Mouse (Mus musculus) liver, adult 2 months (tissue): Measurements from ENCODE around the gene Asxl1. TPM values are rescaled to one million over a fixed set of nuclear protein-coding genes. Genes with fewer than 3 reads are reported as not detected.

Source experiments
- DNase-seq: peaks from one replicate; pipeline ENCODE4 v3.0.0-alpha.2; 2011; ENCODE audit warnings: low read depth, low spot score; ENCODE audit errors: extremely low read depth
- H3K27ac ChIP-seq: fragments of 200-500 bp; replicated peaks from 2 replicates; pipeline ENCODE4 v1.5.1; 2012; ENCODE audit warnings: low read depth, mild to moderate bottlenecking, control low read depth, inconsistent platforms, low read length; ENCODE audit not compliant: insufficient read depth
- H3K27me3 ChIP-seq: fragments of 200-500 bp; 2 replicates; pipeline ENCODE4 v1.6.1; 2012; ENCODE audit warnings: mild to moderate bottlenecking, moderate library complexity, low read length, inconsistent platforms; ENCODE audit not compliant: control insufficient read depth, insufficient read depth
- H3K36me3 ChIP-seq: fragments of 200-500 bp; 2 replicates; pipeline ENCODE4 v1.6.1; 2012; ENCODE audit warnings: low read length, inconsistent platforms; ENCODE audit not compliant: control insufficient read depth, insufficient read depth
- H3K4me1 ChIP-seq: fragments of 200-500 bp; 2 replicates; pipeline ENCODE4 v1.6.1; 2011; ENCODE audit warnings: low read length; ENCODE audit not compliant: control insufficient read depth, insufficient read depth
- H3K4me3 ChIP-seq: fragments of 200-500 bp; 2 replicates; pipeline ENCODE4 v1.5.1; 2011; ENCODE audit warnings: low read depth, mild to moderate bottlenecking, control low read depth, low read length, moderate library complexity; ENCODE audit not compliant: insufficient read depth
- H3K79me2 ChIP-seq: fragments of 200-500 bp; 2 replicates; pipeline ENCODE4 v1.6.1; 2012; ENCODE audit warnings: inconsistent platforms, mild to moderate bottlenecking, low read length, moderate library complexity; ENCODE audit not compliant: control insufficient read depth, insufficient read depth
- H3K9ac ChIP-seq: fragments of 200-500 bp; 2 replicates; pipeline ENCODE4 v1.6.1; 2012; ENCODE audit warnings: low read depth, mild to moderate bottlenecking, control low read depth, inconsistent platforms, low read length
- CTCF ChIP-seq: fragments of 200-500 bp; IDR thresholded peaks from 2 replicates; pipeline ENCODE4 v1.5.1; 2011; ENCODE audit warnings: low read depth, low read length, control low read depth
- POLR2A ChIP-seq: fragments of 200-500 bp; IDR thresholded peaks from 2 replicates; pipeline ENCODE4 v1.6.1; 2011; ENCODE audit warnings: low read length, control low read depth; ENCODE audit not compliant: insufficient read depth; ENCODE audit errors: extremely low read depth
- WGBS: fragments of 180-500 bp; shearing (Covaris S2); methylation state at CpG from one replicate; pipeline ENCODE4 v1.1.7; 2018; 5-methylcytosine and 5-hydroxymethylcytosine counted together
- polyA plus RNA-seq: library from polyadenylated mRNA; depleted of rRNA; stranded (reverse); fragments of >200 nt; gene quantifications from 2 replicates; pipeline ENCODE4 v1.2.3, GENCODE M21; 2012
- total RNA-seq: library from RNA; depleted of rRNA; stranded (reverse); fragments of >200 nt; gene quantifications from 2 replicates; pipeline ENCODE4 v1.2.3, GENCODE M21; 2014

Gene Asxl1
- total and polyA plus RNA-seq, 2 experiments = 4.7 to 6.2 TPM

DNA sequence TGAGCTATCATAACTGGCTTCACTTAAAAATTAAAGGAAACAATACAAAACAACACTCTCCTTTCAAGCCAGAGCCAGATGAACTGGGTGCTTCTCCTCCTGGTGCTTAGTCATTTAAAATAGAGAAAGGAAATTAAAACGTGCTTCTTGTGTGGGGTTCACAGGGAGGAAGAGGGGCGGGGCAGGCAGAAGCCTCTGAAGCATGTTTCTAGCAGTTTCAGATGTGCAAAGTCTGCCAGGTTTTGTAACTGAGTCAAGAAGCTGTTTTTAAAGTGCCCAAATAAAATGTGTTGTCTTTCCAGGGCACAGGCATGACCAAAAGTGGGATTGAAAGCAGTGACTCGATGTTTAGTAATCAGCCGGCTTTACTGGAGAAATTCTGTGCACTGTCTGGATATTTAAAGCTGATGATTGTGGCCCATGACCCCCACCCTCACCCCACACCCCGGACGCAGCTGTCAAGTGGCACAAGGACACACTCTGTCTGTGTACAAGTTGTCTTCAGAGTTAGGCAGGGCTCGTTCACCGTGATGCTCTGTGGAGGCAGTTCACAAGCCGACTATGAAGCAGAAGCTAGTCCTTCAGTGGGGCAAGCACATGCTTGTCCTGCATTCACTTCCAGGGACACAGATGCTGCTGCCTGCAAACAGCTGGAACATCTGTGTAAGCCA is 19.8 kb upstream of the Asxl1 start:
- 82% methylated on average over 9 of the region's 9 CpGs for WGBS
- DNase-seq = no peak
- H3K36me3 ChIP-seq = peaks cover 19% of the 10 kb centered on the region; the same call in 1 of the 2 replicates
- H3K27ac ChIP-seq = no peak overlapping the region
- H3K4me1 ChIP-seq = no peaks in the 10 kb centered on the region
- TF ChIP-seq POLR2A (no peak), CTCF (no peak)
- no peaks in the 10 kb centered on the region for H3K79me2 ChIP-seq
- no peak overlapping the region for H3K9ac ChIP-seq
- H3K4me3 ChIP-seq = no peak overlapping the region
- H3K27me3 ChIP-seq = no peaks in the 10 kb centered on the region

DNA sequence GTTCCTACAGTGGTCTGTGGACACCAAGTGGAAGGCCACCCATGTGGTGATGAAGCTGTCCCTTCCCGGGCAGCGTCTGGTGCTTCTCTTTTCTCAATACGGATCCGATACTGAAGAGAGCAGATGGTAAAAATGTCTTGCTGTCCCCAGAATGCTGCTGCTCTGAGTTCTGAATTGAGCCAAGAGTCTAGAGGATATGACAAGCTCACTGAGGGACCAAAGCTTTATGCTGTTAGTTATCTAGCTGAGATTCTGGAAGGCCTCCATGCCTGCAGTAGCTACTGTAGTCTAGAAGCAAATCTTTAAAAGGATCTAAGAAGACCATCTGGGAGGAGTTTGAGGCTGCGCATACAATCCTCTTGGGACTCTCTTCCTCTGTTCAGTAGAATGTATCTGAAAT is 13.4 kb upstream of the Asxl1 start:
- 99% methylated on average over 5 of the region's 5 CpGs for WGBS
- Histone ChIP-seq H3K27ac (no peak overlapping the region), H3K79me2 (no peaks in the 10 kb centered on the region), H3K4me1 (no peaks in the 10 kb centered on the region), H3K9ac (no peak overlapping the region), H3K36me3 (no peaks in the 10 kb centered on the region; the same call in 1 of the 2 replicates), H3K4me3 (no peak overlapping the region), H3K27me3 (no peaks in the 10 kb centered on the region)
- TF ChIP-seq POLR2A = no peak
- TF ChIP-seq CTCF = no peak
- no peak for DNase-seq

DNA sequence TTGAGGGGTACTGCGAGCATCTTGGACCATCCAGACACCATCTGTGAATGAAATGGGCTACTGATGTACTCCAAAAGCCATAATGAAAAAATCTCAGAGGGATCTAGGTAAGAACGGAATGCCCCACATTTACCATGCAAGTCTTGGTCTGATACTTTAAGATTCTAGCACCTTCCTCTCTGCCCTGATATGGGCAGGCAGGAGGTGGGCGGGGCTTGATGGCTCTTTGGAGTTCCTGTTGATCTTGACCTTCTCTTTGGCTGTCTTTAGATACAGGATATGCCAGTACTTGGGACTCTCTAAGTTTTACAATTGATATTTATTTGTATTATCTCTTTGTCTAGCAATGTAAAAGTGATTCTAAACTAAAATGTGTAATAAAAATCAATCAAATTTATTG is 12.6 kb upstream of the Asxl1 start:
- no peaks in the 10 kb centered on the region for H3K4me1 ChIP-seq
- no peaks in the 10 kb centered on the region for H3K27me3 ChIP-seq
- H3K9ac ChIP-seq = no peak overlapping the region
- 89% methylated on average over 3 of the region's 3 CpGs for WGBS
- no peak for TF ChIP-seq POLR2A
- TF ChIP-seq CTCF = no peak
- no peak overlapping the region for H3K4me3 ChIP-seq
- H3K79me2 ChIP-seq = no peaks in the 10 kb centered on the region
- H3K36me3 ChIP-seq = no peaks in the 10 kb centered on the region; the same call in 1 of the 2 replicates
- DNase-seq = no peak
- H3K27ac ChIP-seq = no peak overlapping the region

DNA sequence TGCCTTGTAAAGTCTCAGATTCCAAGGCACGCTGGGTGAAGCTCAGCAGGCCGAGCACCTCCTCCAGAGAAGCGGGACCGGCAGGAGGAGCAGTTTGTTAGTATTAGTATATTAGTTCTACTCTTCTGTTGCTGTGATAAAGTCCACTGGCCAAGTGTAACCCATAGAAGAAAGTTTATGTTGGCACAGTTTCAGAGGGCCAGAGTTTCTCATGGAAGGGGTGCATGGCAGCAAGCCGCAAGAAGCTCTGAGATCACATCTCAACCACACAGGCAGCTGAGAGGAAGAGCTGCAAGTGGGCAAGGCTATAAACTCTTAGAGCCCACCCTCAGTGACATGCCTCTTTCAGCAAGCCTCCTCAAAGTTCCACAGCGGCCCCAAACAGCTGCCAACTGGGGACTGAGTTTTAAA is 11.8 kb upstream of the Asxl1 start:
- TF ChIP-seq CTCF (peak; percentile 43), POLR2A (no peak)

DNA sequence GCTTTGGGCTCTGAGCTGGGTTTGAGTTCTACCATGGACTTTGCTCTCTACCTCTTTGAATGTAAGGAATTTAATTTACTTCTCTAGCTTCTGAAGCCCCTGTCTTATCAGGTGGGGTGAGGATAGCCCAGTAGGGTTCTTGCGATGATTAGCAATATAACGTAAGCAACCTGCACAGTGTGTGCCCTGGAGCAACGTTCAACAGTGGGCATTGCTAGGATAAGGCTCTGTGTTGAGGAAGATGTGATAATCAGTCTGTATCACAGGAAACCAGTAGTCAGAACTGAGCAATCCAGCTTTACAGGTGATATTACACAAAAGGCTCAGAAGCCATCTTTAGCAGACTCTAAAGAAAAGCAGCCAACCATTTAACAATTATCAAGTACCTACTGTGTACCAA is 11.3 kb upstream of the Asxl1 start:
- Histone ChIP-seq H3K9ac (no peak overlapping the region), H3K79me2 (no peaks in the 10 kb centered on the region), H3K4me3 (no peak overlapping the region), H3K27me3 (no peaks in the 10 kb centered on the region), H3K36me3 (no peaks in the 10 kb centered on the region; the same call in 1 of the 2 replicates), H3K27ac (no peak overlapping the region), H3K4me1 (no peaks in the 10 kb centered on the region)
- TF ChIP-seq POLR2A = no peak
- no peak for TF ChIP-seq CTCF
- 79% methylated on average over 3 of the region's 3 CpGs for WGBS
- DNase-seq = no peak

More for the DNA sequence above, 11.8 kb upstream of the Asxl1 start:
- H3K4me3 ChIP-seq = no peak overlapping the region
- no peak overlapping the region for H3K27ac ChIP-seq
- peak; percentile 57 for DNase-seq
- no peaks in the 10 kb centered on the region for H3K4me1 ChIP-seq
- no peak overlapping the region for H3K9ac ChIP-seq
- 41% methylated on average over 6 of the region's 6 CpGs for WGBS
- H3K27me3 ChIP-seq = no peaks in the 10 kb centered on the region
- no peaks in the 10 kb centered on the region for H3K79me2 ChIP-seq
- no peaks in the 10 kb centered on the region; the same call in 1 of the 2 replicates for H3K36me3 ChIP-seq

DNA sequence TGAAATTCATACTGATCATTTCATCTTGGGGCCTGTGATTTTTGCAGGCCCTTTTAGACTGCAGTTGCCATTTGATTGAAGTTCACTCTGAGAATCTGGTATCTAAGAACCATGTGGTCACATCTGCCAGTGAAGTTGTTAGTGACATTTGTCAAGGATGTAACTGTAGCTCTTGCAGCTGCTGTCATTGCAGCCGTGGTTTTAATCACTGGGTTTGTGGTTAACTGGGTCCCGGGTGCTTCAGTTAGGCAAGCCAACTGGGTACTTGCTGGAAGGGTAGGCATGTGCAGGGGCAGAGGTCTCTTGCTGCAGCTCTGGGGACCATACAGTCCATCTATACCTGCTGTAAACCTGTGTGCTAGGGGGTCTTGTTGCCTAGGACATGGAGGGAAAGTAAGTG is 9.5 kb upstream of the Asxl1 start:
- no peaks in the 10 kb centered on the region for H3K27me3 ChIP-seq
- no peak overlapping the region for H3K9ac ChIP-seq
- no peak overlapping the region for H3K27ac ChIP-seq
- TF ChIP-seq CTCF (no peak), POLR2A (no peak)
- no peaks in the 10 kb centered on the region for H3K79me2 ChIP-seq
- DNase-seq = no peak
- H3K4me3 ChIP-seq = no peak overlapping the region
- 77% methylated on average over 2 of the region's 2 CpGs for WGBS
- H3K36me3 ChIP-seq = no peaks in the 10 kb centered on the region
- no peaks in the 10 kb centered on the region for H3K4me1 ChIP-seq
